18 mouse cellular contexts compared by ENCODE assay signal in the genomic region with DNA sequence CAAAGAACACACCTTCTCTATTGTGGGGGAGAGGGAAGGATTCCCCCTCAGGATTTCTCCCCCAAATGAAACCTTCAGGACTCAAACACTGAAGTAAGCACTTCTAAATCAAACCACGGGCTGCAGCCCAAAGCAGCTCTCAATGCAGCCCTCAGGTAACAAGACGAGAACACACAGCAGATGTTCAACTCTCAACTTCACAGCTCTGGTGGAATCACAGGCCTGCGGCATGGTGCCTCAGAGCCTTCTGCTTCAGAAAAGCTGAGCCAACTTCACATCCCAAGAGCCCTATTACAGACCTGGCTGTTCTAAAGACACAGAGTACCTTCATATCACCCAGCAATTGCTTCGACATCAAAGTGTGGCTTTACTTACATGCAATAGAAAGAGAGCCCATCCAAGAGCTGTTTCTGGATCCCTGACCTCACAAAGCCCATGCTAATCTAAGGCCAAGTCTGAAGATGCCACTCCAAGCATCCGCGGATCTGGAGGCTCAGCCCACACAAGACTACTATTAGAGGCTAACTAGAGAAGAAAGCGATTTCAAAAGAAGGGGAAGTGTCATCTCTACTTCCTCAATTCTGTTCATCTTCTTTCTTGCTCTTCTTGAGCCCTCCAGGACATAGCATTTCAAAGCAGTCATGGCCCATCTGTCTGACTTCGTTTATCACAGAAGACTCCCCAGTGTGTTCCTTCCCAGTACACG. TPM values are rescaled to one million over a fixed set of nuclear protein-coding genes. Genes with fewer than 3 reads are reported as not detected.
DNase-seq lines count a peak whose midpoint lies in the region; ATAC-seq and TF ChIP-seq lines count a peak whose summit lies in the region.
"Had no signal": no experiment of that assay in that cellular context is flagged by ENCODE, and none has a peak within 500 bp of the region (broad histone marks: within the 10 kb centered on the region; RNA-seq: fewer than 3 reads in every experiment).

No protein-coding gene starts in this region.

- H3K79me2 ChIP-seq in macrophage (ENCODE audit: inconsistent target), result no peaks in the 10 kb centered on the region

- no peaks in the 10 kb centered on the region for H3K4me1 ChIP-seq in hindbrain, embryonic 12.5 days
- no peaks in the 10 kb centered on the region for H3K4me1 ChIP-seq in kidney, embryonic 14.5 days (ENCODE audit: control insufficient read depth, insufficient read depth, low read length)
- H3K4me1 ChIP-seq: hindbrain, embryonic 13.5 days; neural tube, embryonic 15.5 days had no signal

- WGBS in macrophage (ENCODE audit: missing documents), result 33% methylated on average over 9 of the region's 9 CpGs
- whole genome bisulfite sequencing in hindbrain, embryonic 12.5 days, result 85% methylated on average over 9 of the region's 9 CpGs
- 80% methylated on average over 9 of the region's 9 CpGs for WGBS in kidney, embryonic 14.5 days

- intact Hi-C loops in left cerebral cortex, adult 2 months (cut with DNase I), result no loop called here

- H3K27ac ChIP-seq in left cerebral cortex, adult 2 months, result no peak overlapping the region
- H3K27ac ChIP-seq in macrophage, result peak overlapping the region; percentile 10; the same call in 1 of the 2 replicates
- H3K27ac ChIP-seq in hindbrain, embryonic 12.5 days, result no peak overlapping the region
- H3K27ac ChIP-seq in kidney, embryonic 14.5 days (ENCODE audit: low read depth, low read length), result no peak overlapping the region
- H3K27ac ChIP-seq: hindbrain, embryonic 13.5 days; limb, embryonic 13.5 days; neural tube, embryonic 15.5 days had no signal

- no peaks in the 10 kb centered on the region for H3K9me3 ChIP-seq in hindbrain, embryonic 12.5 days (replicated peaks)
- H3K9me3 ChIP-seq in kidney, embryonic 14.5 days (ENCODE audit: control insufficient read depth, low read length), result no peaks in the 10 kb centered on the region
- H3K9me3 ChIP-seq: hindbrain, embryonic 13.5 days; limb, embryonic 13.5 days; neural tube, embryonic 15.5 days had no signal

- no peaks in the 10 kb centered on the region for H3K36me3 ChIP-seq in macrophage (ENCODE audit: inconsistent target)
- no peaks in the 10 kb centered on the region for H3K36me3 ChIP-seq in hindbrain, embryonic 12.5 days
- no peaks in the 10 kb centered on the region for H3K36me3 ChIP-seq in kidney, embryonic 14.5 days (ENCODE audit: control insufficient read depth, insufficient read depth, low read length)
- H3K36me3 ChIP-seq: hindbrain, embryonic 13.5 days; limb, embryonic 13.5 days; neural tube, embryonic 15.5 days had no signal

- peak; percentile 26 to 37 for DNase-seq in left cerebral cortex, adult 9 months (ENCODE audit: low spot score in 2 of 2)
- DNase-seq in left cerebral cortex, adult 2 months (ENCODE audit: extremely low spot score in 1 of 2, low spot score in 2 of 2), result no peak
- DNase-seq in right cerebral cortex, postnatal 36 days (ENCODE audit: low spot score in 2 of 2), result peak; percentile 8 to 11
- no peak for DNase-seq in right cerebral cortex, postnatal 4 days
- DNase-seq in urinary bladder, adult 18-20 months (ENCODE audit: low spot score in 2 of 2), result no peak
- DNase-seq: cerebellum, adult 2 months; gastrocnemius, postnatal 36 days; kidney, postnatal 10 days; layer of hippocampus, postnatal 36 days had no signal

- H3K9ac ChIP-seq in hindbrain, embryonic 12.5 days, result no peak overlapping the region
- H3K9ac ChIP-seq in kidney, embryonic 14.5 days (ENCODE audit: low read depth, low read length), result no peak overlapping the region
- H3K9ac ChIP-seq: hindbrain, embryonic 13.5 days; limb, embryonic 13.5 days; neural tube, embryonic 15.5 days had no signal

- no peak for TF ChIP-seq CTCF in left cerebral cortex, adult 2 months (IDR thresholded peaks at IDR 0.05)

- H3K4me3 ChIP-seq in left cerebral cortex, adult 2 months, result no peak overlapping the region
- H3K4me3 ChIP-seq in macrophage (ENCODE audit: inconsistent target), result no peak overlapping the region
- H3K4me3 ChIP-seq in hindbrain, embryonic 12.5 days, result no peak overlapping the region
- no peak overlapping the region for H3K4me3 ChIP-seq in kidney, embryonic 14.5 days (ENCODE audit: low read length)
- H3K4me3 ChIP-seq: erythroblast, embryonic 14.5 days; hindbrain, embryonic 13.5 days; limb, embryonic 13.5 days; neural tube, embryonic 15.5 days had no signal

- ATAC-seq in hindbrain, embryonic 12.5 days (ENCODE audit: low FRiP score), result no peak
- ATAC-seq in kidney, embryonic 14.5 days (ENCODE audit: low FRiP score, low TSS enrichment), result no peak
- ATAC-seq: intestine, embryonic 16.5 days had no signal

- no peaks in the 10 kb centered on the region for H3K27me3 ChIP-seq in hindbrain, embryonic 12.5 days
- H3K27me3 ChIP-seq in kidney, embryonic 14.5 days (ENCODE audit: control insufficient read depth, insufficient read depth, low read length), result no peaks in the 10 kb centered on the region
- H3K27me3 ChIP-seq: hindbrain, embryonic 13.5 days; limb, embryonic 13.5 days; neural tube, embryonic 15.5 days had no signal

- H3K4me2 ChIP-seq in hindbrain, embryonic 12.5 days (replicated peaks), result no peak overlapping the region
- H3K4me2 ChIP-seq in kidney, embryonic 14.5 days (replicated peaks; ENCODE audit: low read depth, low read length), result no peak overlapping the region
- H3K4me2 ChIP-seq: hindbrain, embryonic 13.5 days; limb, embryonic 13.5 days; neural tube, embryonic 15.5 days had no signal

RNA-seq across cellular contexts. Expression of a gene that starts 11.6 kb away (rescaled TPM):
- total RNA-seq in left cerebral cortex, adult 2 months (2021), result 100 to 1,000 TPM in 1 of 2 experiments, 10 to 100 TPM in 1; 80.6 to 105 TPM
- total RNA-seq in macrophage (2018; cell fraction: chromatin; rRNA removed), result 10 to 100 TPM in 1 of 26 experiments, 1 to 10 TPM in 13, under 1 TPM in 7, not detected in 5; 0.15 to 11.3 (median 1.6) TPM
- total RNA-seq in macrophage (2018; cell fraction: cytosol; rRNA removed), result 1 to 10 TPM in 10 of 26 experiments, under 1 TPM in 16; 0.05 to 2.5 (median 0.78) TPM
- 1 to 10 TPM in 13 of 26 experiments, under 1 TPM in 10, not detected in 3; 0.30 to 3.4 (median 1.1) TPM for total RNA-seq in macrophage (2018; cell fraction: nucleus; rRNA removed)
- 0.06 to 0.33 TPM (median 0.14 TPM) in 3 replicates for polyA plus RNA-seq in macrophage (2018)
- 0.48 TPM in 2 replicates for polyA plus RNA-seq in hindbrain, embryonic 12.5 days (2016; fragmentation: Nextera tagmentation; extraction: Ambion mirVana)
- polyA plus RNA-seq in kidney, embryonic 14.5 days (2014; fragmentation: Nextera tagmentation; extraction: Ambion mirVana), result 3.2 and 3.6 TPM in 2 replicates
- polyA plus RNA-seq: heart, embryonic 14.5 days had no signal

Comparison
In these comparisons a context has a peak if more than half of its experiments do, and no peak if none do; other contexts are left out.
1. DNase-seq: peak in left cerebral cortex, adult 9 months (2 of 2) and right cerebral cortex, postnatal 36 days (2 of 2); none in left cerebral cortex, adult 2 months (0 of 2), right cerebral cortex, postnatal 4 days (single experiment) and urinary bladder, adult 18-20 months (0 of 2).